Mouse (Mus musculus) frontal cortex, postnatal 10 days (tissue): ENCODE results near the gene Ttc6.

Experiments
- DNase-seq, 2 experiments: peaks; one replicate each; pipeline ENCODE4 v3.0.0; 2022; ENCODE audit warnings: low spot score in 2 of 2, mixed read lengths in 1 of 2

Gene Ttc6

DNA sequence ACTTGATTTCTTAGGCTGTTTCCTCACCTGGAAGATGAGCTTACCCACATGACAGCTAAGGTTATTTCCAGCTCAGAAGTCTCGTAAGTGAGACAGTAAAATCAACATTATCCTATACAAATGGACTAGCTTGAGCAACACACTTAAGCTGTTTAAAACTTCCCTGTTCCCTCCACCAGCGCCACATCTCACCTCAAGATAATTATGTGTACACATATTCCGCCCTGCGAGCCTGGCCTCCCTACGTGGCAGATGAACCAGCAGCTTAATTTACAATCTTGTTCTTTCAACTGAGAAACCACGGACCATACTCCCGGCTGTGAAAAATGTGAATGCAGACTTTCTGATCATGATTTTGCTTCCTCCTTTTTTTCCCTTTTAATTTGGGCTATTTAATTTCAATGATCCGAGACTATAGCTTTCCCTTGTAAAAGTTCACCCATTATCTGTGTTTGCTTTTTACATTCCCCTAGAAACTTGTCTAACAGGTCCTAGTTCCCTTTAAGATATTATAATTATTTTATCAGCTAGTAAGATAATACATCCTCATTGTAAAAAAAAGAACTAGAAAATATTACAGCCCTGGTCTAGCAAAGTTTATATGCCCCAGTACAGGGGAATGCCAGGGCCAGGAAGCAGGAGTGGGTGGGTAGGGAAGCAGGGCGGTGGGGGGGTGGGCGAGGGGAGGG is 99.2 kb downstream of the Ttc6 start:
- no peak for DNase-seq

- no peak for DNase-seq
Measured at GRCm38 (mm10) chr12:57672414-57672813, 108.5 kb downstream of the Ttc6 start.

DNA sequence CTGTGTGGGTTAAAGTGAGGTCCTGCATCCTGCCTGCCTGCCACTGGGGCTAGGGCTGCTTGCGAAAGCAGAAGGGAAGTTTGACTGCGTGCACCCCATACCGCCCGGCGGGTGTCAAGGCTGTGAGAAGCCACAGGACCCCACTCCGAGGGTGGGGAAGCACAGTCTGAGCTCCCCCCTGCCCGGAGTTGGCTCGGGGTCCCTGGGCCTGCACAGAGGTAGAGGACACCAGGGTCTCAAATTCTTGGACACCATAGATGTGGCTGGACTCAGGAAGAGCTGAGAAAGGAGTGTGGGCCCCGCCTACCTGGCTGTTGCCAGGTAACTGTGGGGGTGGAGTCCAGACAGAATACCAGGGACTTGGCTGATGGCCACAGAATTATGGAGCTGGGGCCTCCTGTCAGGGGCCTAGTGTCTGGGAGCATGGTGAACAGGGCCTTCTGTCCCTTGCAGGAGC is 121.1 kb downstream of the Ttc6 start:
- no peak for DNase-seq

DNA sequence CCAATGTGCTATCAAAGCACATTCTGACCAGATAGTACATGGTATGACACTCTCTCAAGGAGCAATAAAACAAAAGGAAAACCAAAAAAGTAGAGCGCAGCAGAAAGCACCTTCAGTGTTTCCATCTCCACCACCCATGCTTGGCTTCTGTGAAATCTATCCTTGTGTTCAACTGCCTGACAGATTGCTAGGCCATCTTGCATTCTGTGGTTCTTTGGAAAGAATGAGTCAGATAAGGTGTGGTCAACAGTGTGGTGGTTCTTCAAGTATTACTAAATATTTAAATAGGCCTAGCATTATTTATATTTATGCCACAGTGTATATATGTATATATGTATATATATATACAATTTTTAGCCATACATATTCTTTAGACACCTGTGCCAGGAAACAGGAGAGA is 146.1 kb downstream of the Ttc6 start:
- DNase-seq: no peak

DNA sequence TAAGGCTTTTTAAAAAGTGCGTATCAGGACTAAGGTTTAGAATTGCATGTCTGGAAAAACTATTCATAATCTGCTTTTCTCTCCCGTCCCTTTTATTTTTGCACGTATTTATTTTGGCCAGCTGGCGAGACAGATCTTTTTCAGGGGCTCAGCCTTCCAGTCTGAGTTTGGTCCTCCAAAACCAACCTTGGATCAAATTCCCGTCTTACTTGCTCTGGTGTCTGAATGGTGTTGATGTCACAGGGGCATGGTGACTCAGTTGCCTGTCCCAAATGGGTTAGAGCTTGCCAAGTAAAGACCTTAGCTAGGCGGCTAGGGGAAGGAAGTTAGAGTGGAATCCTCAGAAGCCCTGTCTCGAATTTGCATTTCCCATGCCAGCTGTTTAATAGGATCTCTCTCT is 200.8 kb downstream of the Ttc6 start:
- DNase-seq: no peak

- DNase-seq: no peak
Measured at GRCm38 (mm10) chr12:57776290-57776997, 212.5 kb downstream of the Ttc6 start.

DNA sequence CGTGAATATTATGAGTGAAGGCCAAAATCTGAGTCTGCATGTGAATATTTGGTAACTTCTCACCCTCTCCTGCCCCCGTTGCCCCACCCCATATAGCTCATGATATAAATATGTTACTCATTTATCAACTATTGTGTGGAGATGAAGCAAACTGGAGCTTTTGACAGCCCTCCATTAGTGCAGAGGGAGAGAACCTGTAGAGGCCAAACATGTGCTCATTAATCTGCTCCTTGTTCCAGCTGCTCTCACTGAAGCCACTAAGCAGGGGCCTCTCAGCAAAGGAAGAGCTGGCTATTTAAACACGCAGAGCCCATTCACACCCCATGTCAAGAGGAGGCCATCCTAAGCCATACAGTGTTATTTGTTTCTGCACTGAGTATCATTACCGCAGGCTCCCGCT is 218.0 kb downstream of the Ttc6 start:
- DNase-seq: no peak

DNA sequence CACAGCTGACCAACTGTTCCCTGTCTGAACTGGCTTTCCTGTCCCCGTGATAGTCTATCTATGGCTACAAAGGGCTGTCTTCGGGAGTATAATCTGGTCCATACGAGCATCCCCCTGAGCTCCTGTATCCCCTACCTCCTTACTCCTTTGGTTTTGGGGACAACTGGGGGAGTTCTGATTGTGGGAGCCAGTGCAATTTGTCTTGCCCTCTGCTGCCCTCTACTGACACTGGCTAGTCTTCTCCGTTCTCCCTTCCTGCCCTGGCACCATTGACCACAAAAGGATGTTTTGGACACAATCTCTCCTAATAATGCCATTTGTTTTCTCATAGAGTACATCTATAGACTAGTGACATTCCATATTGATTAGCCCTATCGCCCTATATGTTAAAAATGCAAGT is 223.6 kb downstream of the Ttc6 start:
- DNase-seq: no peak
